Mouse (Mus musculus): ENCODE results near the gene Cyp2c67. TPM values are rescaled to one million over a fixed set of nuclear protein-coding genes. Genes with fewer than 3 reads are reported as not detected.
"Not testable (repeated sequence)": the region's sequence is repeated elsewhere in the genome, so short reads cannot be mapped to it uniquely, and the experiment has no call there.

Cyp2c67 gene
- polyA plus RNA-seq (2011; ENCODE audit: insufficient read depth, insufficient read length, low read depth, missing spikeins): not detected in 2 replicates

GRCm38 (mm10) chr19:39648938-39649337, at the start of gene Cyp2c67:
Cyp2c67 (minus strand) TSS chr19:39649051.
- H3K4me3 ChIP-seq (ENCODE audit: low read depth, low read length): no peak within 1 kb of the TSS
- H3K9me3 ChIP-seq (replicated peaks; ENCODE audit: control insufficient read depth, insufficient read depth, low read length, poor library complexity, severe bottlenecking): peaks cover 25% of the 10 kb centered on the region
- no peak within 1 kb of the TSS for H3K9ac ChIP-seq (ENCODE audit: low read depth, poor library complexity, severe bottlenecking)
- H3K27me3 ChIP-seq (ENCODE audit: control insufficient read depth, insufficient read depth, low read length, poor library complexity, severe bottlenecking): no peaks in the 10 kb centered on the region
- no peak for TF ChIP-seq CTCF (IDR thresholded peaks at IDR 0.05; ENCODE audit: low read depth, low read length)
- TF ChIP-seq EP300 (IDR thresholded peaks at IDR 0.05; ENCODE audit: insufficient read depth, low read depth, low read length): no peak
- no peak for TF ChIP-seq POLR2A (IDR thresholded peaks at IDR 0.05; ENCODE audit: insufficient read depth, low read length)
- no peak within 1 kb of the TSS for H3K27ac ChIP-seq (ENCODE audit: insufficient read depth, low read length)
- no peaks in the 10 kb centered on the region for H3K36me3 ChIP-seq (ENCODE audit: control insufficient read depth, insufficient read depth, low read length, poor library complexity, severe bottlenecking)
- no peaks in the 10 kb centered on the region for H3K4me1 ChIP-seq (ENCODE audit: control insufficient read depth, insufficient read depth, low read length)

GRCm38 (mm10) chr19:39665650-39666049, 16.8 kb upstream of the Cyp2c67 start:
- not testable (repeated sequence) for H3K4me1 ChIP-seq (ENCODE audit: control insufficient read depth, insufficient read depth, low read length); H3K4me3 ChIP-seq (ENCODE audit: low read depth, low read length); H3K27me3 ChIP-seq (ENCODE audit: control insufficient read depth, insufficient read depth, low read length, poor library complexity, severe bottlenecking)

DNA sequence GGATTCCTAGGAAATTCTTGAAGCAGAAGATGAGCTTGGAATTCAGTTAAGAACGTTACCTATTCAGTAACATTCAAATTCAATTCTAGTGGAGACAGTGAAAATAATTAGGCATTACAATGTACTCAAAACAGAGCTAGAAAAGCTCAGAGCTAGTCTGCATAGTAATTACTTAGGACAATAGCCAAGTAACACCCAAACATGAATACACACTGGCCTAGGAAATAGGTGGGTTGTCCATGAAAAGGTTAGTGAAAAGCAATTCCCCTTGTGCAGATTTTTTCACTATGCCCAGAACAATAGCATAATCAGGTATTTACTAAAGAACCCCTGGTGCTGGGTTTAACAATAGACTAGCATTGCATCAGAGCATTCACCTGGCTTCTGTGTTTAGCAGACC, 3.5 kb upstream of the Cyp2c67 start:
- Histone ChIP-seq H3K9ac (ENCODE audit: low read depth, poor library complexity, severe bottlenecking) (no peak overlapping the region), H3K4me3 (ENCODE audit: low read depth, low read length) (no peak overlapping the region), H3K27ac (ENCODE audit: insufficient read depth, low read length) (no peak overlapping the region), H3K36me3 (ENCODE audit: control insufficient read depth, insufficient read depth, low read length, poor library complexity, severe bottlenecking) (no peaks in the 10 kb centered on the region), H3K9me3 (replicated peaks; ENCODE audit: control insufficient read depth, insufficient read depth, low read length, poor library complexity, severe bottlenecking) (peaks cover 20% of the 10 kb centered on the region), H3K27me3 (ENCODE audit: control insufficient read depth, insufficient read depth, low read length, poor library complexity, severe bottlenecking) (no peaks in the 10 kb centered on the region), H3K4me1 (ENCODE audit: control insufficient read depth, insufficient read depth, low read length) (no peaks in the 10 kb centered on the region)
- no peak for TF ChIP-seq EP300 (IDR thresholded peaks at IDR 0.05; ENCODE audit: insufficient read depth, low read depth, low read length)
- no peak for TF ChIP-seq POLR2A (IDR thresholded peaks at IDR 0.05; ENCODE audit: insufficient read depth, low read length)
- TF ChIP-seq CTCF (IDR thresholded peaks at IDR 0.05; ENCODE audit: low read depth, low read length): no peak

More at GRCm38 (mm10) chr19:39665650-39666049, 16.8 kb upstream of the Cyp2c67 start:
- H3K9ac ChIP-seq (ENCODE audit: low read depth, poor library complexity, severe bottlenecking); H3K27ac ChIP-seq (ENCODE audit: insufficient read depth, low read length); H3K36me3 ChIP-seq (ENCODE audit: control insufficient read depth, insufficient read depth, low read length, poor library complexity, severe bottlenecking); H3K9me3 ChIP-seq (replicated peaks; ENCODE audit: control insufficient read depth, insufficient read depth, low read length, poor library complexity, severe bottlenecking): not testable (repeated sequence)

- H3K36me3 ChIP-seq (ENCODE audit: control insufficient read depth, insufficient read depth, low read length, poor library complexity, severe bottlenecking): no peaks in the 10 kb centered on the region
- H3K27me3 ChIP-seq (ENCODE audit: control insufficient read depth, insufficient read depth, low read length, poor library complexity, severe bottlenecking): no peaks in the 10 kb centered on the region
- TF ChIP-seq EP300 (IDR thresholded peaks at IDR 0.05; ENCODE audit: insufficient read depth, low read depth, low read length) (no peak), POLR2A (IDR thresholded peaks at IDR 0.05; ENCODE audit: insufficient read depth, low read length) (no peak), CTCF (IDR thresholded peaks at IDR 0.05; ENCODE audit: low read depth, low read length) (no peak)
- H3K27ac ChIP-seq (ENCODE audit: insufficient read depth, low read length): no peak overlapping the region
- H3K4me3 ChIP-seq (ENCODE audit: low read depth, low read length): no peak overlapping the region
- H3K9me3 ChIP-seq (replicated peaks; ENCODE audit: control insufficient read depth, insufficient read depth, low read length, poor library complexity, severe bottlenecking): peaks cover 18% of the 10 kb centered on the region
- no peaks in the 10 kb centered on the region for H3K4me1 ChIP-seq (ENCODE audit: control insufficient read depth, insufficient read depth, low read length)
- no peak overlapping the region for H3K9ac ChIP-seq (ENCODE audit: low read depth, poor library complexity, severe bottlenecking)
Observed at GRCm38 (mm10) chr19:39647519-39647918, 1.3 kb downstream of the Cyp2c67 start.

DNA sequence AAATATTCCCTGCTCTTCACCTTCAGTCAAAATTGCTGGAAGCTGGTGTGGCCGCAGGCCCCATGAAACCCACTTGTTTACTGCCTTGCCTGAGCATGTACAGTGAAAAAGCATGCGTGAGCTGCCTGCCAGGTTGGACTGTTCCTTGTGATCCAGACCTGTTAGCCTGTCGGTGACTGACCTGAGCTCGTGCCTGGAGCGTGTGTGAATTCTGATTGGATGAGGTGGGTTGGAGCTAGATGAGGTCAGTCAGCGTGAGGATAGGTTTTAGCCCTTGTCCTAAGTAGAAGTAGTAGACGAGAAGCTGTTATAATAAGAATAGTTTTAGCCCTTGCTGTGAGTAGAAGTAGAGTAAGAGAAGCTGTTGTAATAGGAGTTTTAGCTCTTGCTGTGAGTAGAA, 4.3 kb downstream of the Cyp2c67 start:
- not testable (repeated sequence) for H3K27me3 ChIP-seq (ENCODE audit: control insufficient read depth, insufficient read depth, low read length, poor library complexity, severe bottlenecking); H3K4me1 ChIP-seq (ENCODE audit: control insufficient read depth, insufficient read depth, low read length); H3K27ac ChIP-seq (ENCODE audit: insufficient read depth, low read length); H3K36me3 ChIP-seq (ENCODE audit: control insufficient read depth, insufficient read depth, low read length, poor library complexity, severe bottlenecking); H3K4me3 ChIP-seq (ENCODE audit: low read depth, low read length); H3K9ac ChIP-seq (ENCODE audit: low read depth, poor library complexity, severe bottlenecking)
- H3K9me3 ChIP-seq (replicated peaks; ENCODE audit: control insufficient read depth, insufficient read depth, low read length, poor library complexity, severe bottlenecking): peaks cover 16% of the 10 kb centered on the region

Other genes with a start within 250 kb of the Cyp2c67 start
- not detected in 2 replicates for gene Cyp2c38, start 186.0 kb downstream of the Cyp2c67 start, polyA plus RNA-seq (2011; ENCODE audit: insufficient read depth, insufficient read length, low read depth, missing spikeins)
- gene Cyp2c39, start 138.2 kb downstream of the Cyp2c67 start, polyA plus RNA-seq (2011; ENCODE audit: insufficient read depth, insufficient read length, low read depth, missing spikeins): not detected in 2 replicates
- not detected in 2 replicates for gene Cyp2c68, start 92.0 kb upstream of the Cyp2c67 start, polyA plus RNA-seq (2011; ENCODE audit: insufficient read depth, insufficient read length, low read depth, missing spikeins)
- gene Cyp2c40, start 163.8 kb upstream of the Cyp2c67 start, polyA plus RNA-seq (2011; ENCODE audit: insufficient read depth, insufficient read length, low read depth, missing spikeins): not detected in 2 replicates
- gene Cyp2c69, start 237.7 kb upstream of the Cyp2c67 start, polyA plus RNA-seq (2011; ENCODE audit: insufficient read depth, insufficient read length, low read depth, missing spikeins): not detected in 2 replicates